Mouse (Mus musculus) gastrocnemius, postnatal 36 days (tissue): Measurements from ENCODE around the gene Alpi. TPM values are rescaled to one million over a fixed set of nuclear protein-coding genes. Genes with fewer than 3 reads are reported as not detected.

Source experiments
- DNase-seq, 2 experiments: peaks; one replicate each; pipeline ENCODE4 v3.0.0; 2022
- intact Hi-C: fragments of 180-260 bp; cut with DNase I; formaldehyde crosslinking; loops from one replicate; pipeline ENCODE4 v1.15.1; 2025
- total RNA-seq, 2 experiments: library from RNA; stranded (reverse); gene quantifications; 2 replicates each; pipeline ENCODE4 v1.2.3; 2021

Gene Alpi
- total RNA-seq, 2 experiments from 2014 or later, result not detected

- no peak for DNase-seq
- intact Hi-C loops, result no loop called here
These were observed 30.7 kb downstream of the Alpi start for GRCm38 (mm10) chr1:87070720-87071119.

GRCm38 (mm10) chr1:87060913-87061312, 40.5 kb downstream of the Alpi start:
- intact Hi-C loops, result no loop called here
- no peak for DNase-seq

- intact Hi-C loops, result no loop called here
These were observed 42.3 kb downstream of the Alpi start for GRCm38 (mm10) chr1:87059042-87059665.

GRCm38 (mm10) chr1:87057075-87057474, 44.3 kb downstream of the Alpi start:
- intact Hi-C loops, result no loop called here
- DNase-seq, result no peak

More at GRCm38 (mm10) chr1:87059042-87059665, 42.3 kb downstream of the Alpi start:
- no peak for DNase-seq

GRCm38 (mm10) chr1:87051369-87051768, 50.0 kb downstream of the Alpi start:
- no peak for DNase-seq

GRCm38 (mm10) chr1:87050700-87051099, 50.7 kb downstream of the Alpi start:
- intact Hi-C loops, result no loop called here
- no peak for DNase-seq

More at GRCm38 (mm10) chr1:87051369-87051768, 50.0 kb downstream of the Alpi start:
- intact Hi-C loops, result no loop called here

GRCm38 (mm10) chr1:87050072-87050471, 51.3 kb downstream of the Alpi start:
- no peak for DNase-seq
- intact Hi-C loops, result no loop called here

Other genes starting within 250 kb of the Alpi start
- not detected for gene Alppl2, start 11.7 kb downstream of the Alpi start, total RNA-seq
- not detected for gene Akp3, start 23.4 kb upstream of the Alpi start, total RNA-seq
- gene Ecel1, start 54.9 kb upstream of the Alpi start, total RNA-seq, result not detected
- not detected for gene Prss56, start 81.7 kb upstream of the Alpi start, total RNA-seq
- 1 to 10 TPM; 1.9 to 2.6 TPM for gene Chrnd, start 89.0 kb upstream of the Alpi start, total RNA-seq
- gene Chrng, start 103.1 kb upstream of the Alpi start, total RNA-seq, result under 1 TPM in 1 of 2 experiments, not detected in 1; 0.52 TPM
- gene Eif4e2, start 112.3 kb upstream of the Alpi start, total RNA-seq, result 10 to 100 TPM; 47.3 to 50.0 TPM
- 1 to 10 TPM; 4.1 to 4.7 TPM for gene Efhd1, start 162.8 kb upstream of the Alpi start, total RNA-seq
- 10 to 100 TPM; 28.7 to 36.9 TPM for gene Gigyf2, start 225.4 kb upstream of the Alpi start, total RNA-seq